Mouse (Mus musculus) heart, postnatal 36 days (tissue): ENCODE data around the gene Mydgf. TPM values are rescaled to one million over a fixed set of nuclear protein-coding genes. Genes with fewer than 3 reads are reported as not detected.

Source experiments
- DNase-seq, 2 experiments: peaks; one replicate each; pipeline ENCODE4 v3.0.0; 2021 to 2022
- intact Hi-C: fragments of 180-260 bp; cut with DNase I; formaldehyde crosslinking; loops from one replicate; pipeline ENCODE4 v1.15.1; 2025
- total RNA-seq, 2 experiments: library from RNA; stranded (reverse); gene quantifications; 2 replicates each; pipeline ENCODE4 v1.2.3; 2021

Mydgf gene
- total RNA-seq, 2 experiments from 2014 or later, result 25.2 to 25.5 TPM

GRCm38 (mm10) chr17:56148790-56149618 lies 34.7 kb downstream of the Mydgf start:
- intact Hi-C loops, result no loop called here
- no peak for DNase-seq

DNA sequence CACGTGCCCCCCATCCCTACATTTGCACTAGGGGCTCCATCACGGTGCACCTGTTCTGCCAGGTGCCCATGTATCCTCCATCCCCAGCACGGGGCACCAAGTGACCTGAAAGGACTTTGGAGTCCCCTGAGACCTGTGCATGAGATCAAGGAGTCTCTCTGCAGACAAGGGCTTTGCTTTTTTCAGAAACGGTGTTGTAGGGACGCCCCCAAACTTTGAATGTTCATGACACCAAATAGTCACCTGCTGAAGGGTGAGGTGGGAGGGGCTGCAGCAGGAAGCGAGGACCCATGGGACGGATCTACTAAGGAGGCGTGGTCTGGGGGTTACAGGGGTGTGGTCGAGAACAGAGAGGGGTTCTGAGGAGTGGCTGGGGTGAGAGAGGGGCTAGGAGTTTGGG lies 35.4 kb downstream of the Mydgf start:
- intact Hi-C loops, result no loop called here
- no peak for DNase-seq

GRCm38 (mm10) chr17:56147420-56147819 lies 36.3 kb downstream of the Mydgf start:
- intact Hi-C loops, result no loop called here
- DNase-seq, result no peak

DNA sequence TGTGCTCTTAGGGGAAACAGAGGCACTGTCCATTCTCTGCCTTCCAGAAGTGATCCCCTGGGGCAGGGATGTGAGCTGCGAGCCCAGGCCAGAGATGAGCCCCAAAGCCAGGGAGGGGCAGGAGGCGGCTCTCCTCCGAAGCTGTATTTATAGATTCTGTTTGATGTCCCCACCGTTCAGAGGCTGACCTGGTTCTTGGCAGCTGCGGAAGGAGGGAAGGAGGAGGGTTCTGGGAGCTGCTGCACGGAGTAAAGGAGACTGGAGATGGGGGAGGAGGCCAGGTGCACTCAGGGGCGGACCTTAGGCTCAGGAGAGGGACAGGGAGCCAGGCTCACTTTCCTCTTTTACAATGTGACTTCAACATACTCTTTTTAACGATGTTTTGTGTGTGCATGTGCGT lies 37.6 kb downstream of the Mydgf start:
- no peak for DNase-seq
- intact Hi-C loops, result no loop called here

GRCm38 (mm10) chr17:56144546-56144945 lies 39.2 kb downstream of the Mydgf start:
- intact Hi-C loops, result no loop called here
- DNase-seq, result no peak

- peak in 1 of 2 experiments; percentile 64 for DNase-seq
- intact Hi-C loops, result no loop called here
These were observed 41.8 kb downstream of the Mydgf start for GRCm38 (mm10) chr17:56141702-56142605.

- intact Hi-C loops, result no loop called here
- DNase-seq, result peak; percentile 67 to 79
These were observed 43.7 kb downstream of the Mydgf start, which contains the start of gene Sema6b for GRCm38 (mm10) chr17:56139858-56140595. Sema6b (minus strand) TSS chr17:56140343.

GRCm38 (mm10) chr17:56139355-56139754 lies 44.4 kb downstream of the Mydgf start:
- intact Hi-C loops, result no loop called here
- no peak for DNase-seq

GRCm38 (mm10) chr17:56137839-56138613 lies 45.7 kb downstream of the Mydgf start:
- intact Hi-C loops, result no loop called here
- no peak for DNase-seq

DNA sequence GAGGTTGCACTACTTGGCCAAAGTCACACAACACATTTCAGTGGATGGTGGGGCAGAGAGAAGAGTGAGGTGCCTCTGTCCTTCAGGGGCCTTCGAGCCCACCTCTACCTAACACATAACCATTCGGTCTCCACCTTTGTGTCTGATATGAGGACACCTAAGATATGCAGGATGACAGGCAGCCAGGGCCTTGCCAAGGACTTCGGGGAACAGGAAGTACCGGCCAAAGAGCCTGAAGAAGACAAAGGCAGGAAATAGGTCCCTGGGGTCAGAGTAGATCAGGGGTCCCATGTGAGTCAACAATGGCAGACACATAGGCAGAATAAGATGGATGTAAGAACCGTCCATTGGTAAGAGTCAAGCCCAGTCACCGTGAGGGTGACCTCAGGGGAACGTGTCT lies 47.2 kb downstream of the Mydgf start:
- no peak for DNase-seq
- intact Hi-C loops, result no loop called here

GRCm38 (mm10) chr17:56134463-56134971 lies 49.2 kb downstream of the Mydgf start:
- DNase-seq, result peak; percentile 79 to 81
- intact Hi-C loops, result loop anchor here (5.0 kb wide), 1 partner anchor 218 kb away; no protein-coding TSS in a partner anchor

- intact Hi-C loops, result loop anchor here (1.0 to 5.0 kb wide), 2 partner anchors 26 to 219 kb away; no protein-coding TSS in a partner anchor
- DNase-seq, result peak; percentile 72 to 83
These were observed 50.0 kb downstream of the Mydgf start for GRCm38 (mm10) chr17:56133457-56134363.

DNA sequence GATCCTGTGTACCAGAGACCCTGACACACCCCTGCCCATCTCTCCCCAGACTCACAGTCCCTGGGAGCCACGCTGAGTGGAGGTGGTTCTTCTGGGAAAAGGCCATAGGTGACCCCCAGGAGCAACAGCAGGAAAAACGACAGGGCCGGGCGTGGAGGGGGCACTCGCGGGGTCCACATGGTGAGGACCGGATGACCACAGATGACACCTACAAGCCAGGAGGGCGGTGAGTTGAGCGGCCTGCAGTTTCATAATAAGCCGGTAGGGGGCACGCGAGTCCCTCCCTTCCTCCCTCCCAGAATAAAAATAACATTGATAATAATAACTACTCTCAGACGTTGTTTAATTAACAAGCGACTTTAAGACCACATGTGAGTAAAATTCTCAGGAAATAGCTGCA lies 51.1 kb downstream of the Mydgf start:
- intact Hi-C loops, result loop anchor here (1.0 to 5.0 kb wide), 3 partner anchors 27 to 220 kb away; no protein-coding TSS in a partner anchor
- peak; percentile 80 to 83 for DNase-seq

DNA sequence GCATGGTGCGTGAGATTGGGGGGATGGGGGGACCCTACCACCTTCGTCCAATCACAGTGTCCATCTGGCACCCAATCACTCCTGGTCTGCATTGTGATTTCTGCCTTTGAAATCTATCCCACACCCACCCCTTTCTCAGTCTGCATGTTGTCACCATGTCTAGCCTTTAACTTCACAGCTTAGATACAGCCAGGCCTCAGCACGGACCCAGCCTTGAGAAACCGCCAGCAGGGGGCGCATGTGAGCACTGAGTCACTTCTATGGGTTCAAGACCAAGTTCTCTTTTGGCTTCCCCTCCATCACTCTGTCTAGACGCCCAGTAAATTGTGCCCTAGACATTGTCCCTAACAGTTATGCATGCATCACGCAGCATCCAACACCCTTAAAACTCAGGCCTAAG lies 51.9 kb downstream of the Mydgf start:
- DNase-seq, result peak; percentile 70 to 82
- intact Hi-C loops, result loop anchor here (1.0 to 5.0 kb wide), 2 partner anchors 123 to 220 kb away; no protein-coding TSS in a partner anchor

- no peak for DNase-seq
- intact Hi-C loops, result loop anchor here (5.0 kb wide), 1 partner anchor 221 kb away; no protein-coding TSS in a partner anchor
These were observed 52.6 kb downstream of the Mydgf start for GRCm38 (mm10) chr17:56131136-56131535.

DNA sequence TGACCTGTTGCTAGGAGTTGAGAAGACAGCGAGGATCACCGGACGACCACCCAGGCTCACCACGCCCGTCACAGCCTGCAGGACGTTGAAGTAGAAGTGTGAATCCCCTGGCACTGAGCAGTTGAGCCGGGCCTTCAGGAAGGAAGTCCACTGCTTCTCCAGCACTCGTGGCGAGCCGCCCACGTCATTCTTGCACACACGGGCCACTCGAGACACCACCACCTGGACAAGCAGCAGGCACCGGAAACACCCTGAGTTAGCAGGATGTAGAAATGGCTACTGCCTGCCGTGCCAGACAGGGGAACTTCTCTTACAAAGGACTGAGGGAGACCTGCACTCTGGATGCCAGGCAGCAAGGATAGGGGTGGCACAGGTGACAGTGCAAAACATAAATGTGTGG lies 55.5 kb downstream of the Mydgf start:
- intact Hi-C loops, result no loop called here
- DNase-seq, result no peak

DNA sequence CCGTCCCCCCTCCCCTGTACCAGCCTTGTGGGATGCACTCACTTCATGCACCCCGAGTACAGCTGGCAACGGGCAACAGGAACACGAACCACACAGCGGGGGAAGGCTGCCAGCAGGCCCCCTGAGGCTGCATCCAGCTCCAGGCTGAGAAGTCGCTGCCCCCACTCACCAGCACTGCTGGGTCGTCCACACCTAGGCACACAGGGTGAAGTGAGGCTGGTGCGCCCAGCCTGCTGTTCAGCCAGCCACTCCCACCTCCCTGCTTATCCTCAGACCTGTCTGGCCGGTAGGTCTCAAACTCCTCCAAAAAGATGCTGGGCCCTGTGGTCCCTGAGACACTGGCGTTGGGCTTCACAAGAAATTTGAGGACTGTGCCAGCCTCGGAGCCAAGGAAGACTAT lies 57.5 kb downstream of the Mydgf start:
- intact Hi-C loops, result no loop called here
- DNase-seq, result no peak
